Mouse (Mus musculus) bone marrow, adult 2 months (tissue): ENCODE data around the gene Gstm5.

ENCODE experiments used
- CTCF ChIP-seq: fragments of 200-500 bp; IDR thresholded peaks from 2 replicates; pipeline ENCODE4 v1.5.1; 2011; ENCODE audit warnings: low read length, control low read depth; ENCODE audit not compliant: control insufficient read depth, insufficient read depth
- POLR2A ChIP-seq: fragments of 200-500 bp; IDR thresholded peaks from 2 replicates; pipeline ENCODE4 v1.6.1; 2011; ENCODE audit warnings: low read depth, mild to moderate bottlenecking, control low read depth, low read length, borderline replicate concordance; ENCODE audit not compliant: control insufficient read depth

DNA sequence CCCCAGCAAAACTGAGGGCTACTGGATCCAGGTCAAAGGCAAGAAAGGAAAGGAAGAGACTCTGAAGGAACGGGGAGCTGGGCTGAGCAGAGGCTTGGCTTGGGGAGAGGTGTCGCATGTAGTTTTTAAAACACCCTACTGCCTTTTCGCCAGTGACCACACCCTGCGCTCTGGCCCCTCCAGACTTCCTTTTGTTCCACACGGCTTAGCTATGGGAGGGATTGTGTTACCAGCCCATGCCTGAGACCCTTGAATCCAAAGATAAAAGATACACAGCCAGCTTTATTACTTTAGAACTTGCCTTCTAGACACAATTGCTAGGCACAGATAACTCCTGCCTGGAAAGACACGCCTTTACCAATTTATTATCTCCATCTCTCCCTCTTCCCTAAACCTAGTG lies 10.3 kb downstream of the Gstm5 start:
- TF ChIP-seq CTCF (no peak), POLR2A (no peak)
